Mouse (Mus musculus) forelimb bud, embryonic 11.5 days (tissue): ENCODE data around the gene Crygd.
A peak's percentile ranks its signal among the peaks of the same experiment; 100 is the strongest.
"Not testable (repeated sequence)": the region's sequence is repeated elsewhere in the genome, so short reads cannot be mapped to it uniquely, and the experiment has no call there.

Source experiments
- DNase-seq: peaks from one replicate; pipeline ENCODE4 v3.0.0-alpha.2; 2012; ENCODE audit warnings: low read depth, low spot score

The Crygd gene

GRCm38 (mm10) chr1:65063352-65063751 lies at the start of gene Crygd:
Gene Crygd (minus strand): TSS chr1:65063452.
- DNase-seq, result no peak

GRCm38 (mm10) chr1:65112807-65113196 lies 49.5 kb upstream of the Crygd start:
- no peak for DNase-seq

DNA sequence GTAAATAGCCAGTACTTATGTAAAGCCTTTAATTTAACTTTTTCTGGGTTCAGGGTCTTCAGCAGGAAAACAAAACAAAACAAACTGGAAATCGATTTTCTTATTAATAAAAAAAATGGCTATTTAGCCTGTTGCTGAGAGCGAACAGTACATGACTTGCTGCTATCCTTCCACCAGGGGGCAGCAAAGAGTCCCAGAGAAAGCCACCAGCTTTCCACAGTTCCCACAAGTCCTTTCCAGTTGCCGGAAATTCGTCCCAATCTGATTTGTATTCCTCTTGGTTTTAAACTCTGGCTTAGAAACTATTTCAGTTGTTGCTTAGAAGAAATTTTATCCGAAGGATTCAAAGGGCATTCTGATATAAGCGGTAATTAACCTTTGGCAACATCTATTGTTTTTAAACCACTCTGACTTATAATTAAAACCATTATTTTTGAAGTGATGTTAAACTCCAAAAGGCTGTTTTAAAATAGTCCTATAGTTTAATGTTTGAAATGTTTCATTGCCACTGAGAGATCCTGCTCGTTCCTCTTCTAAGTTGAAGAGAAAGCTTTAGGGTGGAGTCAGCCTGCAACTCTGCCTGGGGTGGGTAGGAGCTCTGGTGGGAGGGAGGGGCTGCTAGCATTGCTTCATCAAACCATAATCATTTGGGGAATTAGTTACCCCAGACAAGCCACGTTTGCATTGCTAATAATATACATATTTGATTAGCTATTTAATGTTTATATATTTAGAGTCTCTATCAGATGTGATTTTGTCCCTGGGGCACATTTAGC lies 49.0 kb upstream of the Crygd start:
- DNase-seq, result peak; percentile 91

DNA sequence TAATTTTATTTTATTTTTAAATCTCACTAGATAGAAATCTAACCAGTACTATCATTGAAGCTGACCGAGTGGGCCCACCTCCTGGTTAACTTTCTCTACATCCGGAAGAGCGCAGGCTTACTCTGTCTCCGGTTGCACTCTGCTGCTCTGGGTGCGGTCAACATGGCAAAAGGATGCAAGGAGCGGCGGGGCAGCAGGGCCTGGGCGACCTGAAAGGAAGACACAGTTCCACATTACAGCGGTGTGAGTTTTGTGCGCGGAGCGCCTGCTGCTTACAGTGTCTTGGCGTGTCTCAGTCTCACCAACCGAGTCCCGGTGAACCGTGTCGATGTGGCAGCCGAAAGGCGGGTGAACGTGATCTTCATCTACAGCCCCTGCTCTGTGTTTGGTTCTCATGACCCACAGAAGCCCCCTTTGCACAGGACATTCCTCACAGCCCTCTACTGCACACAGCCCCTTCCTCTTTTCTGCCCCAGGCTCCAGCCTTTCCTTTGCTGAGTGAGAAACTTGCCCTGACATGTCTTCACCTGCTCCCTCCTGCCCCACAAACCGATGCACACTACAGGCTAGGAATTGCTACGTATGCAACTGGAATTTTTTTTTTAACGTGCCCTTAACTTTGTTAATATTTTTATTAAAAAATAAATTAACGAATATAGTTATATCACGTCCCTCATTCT lies 46.6 kb upstream of the Crygd start:
- DNase-seq, result no peak

DNA sequence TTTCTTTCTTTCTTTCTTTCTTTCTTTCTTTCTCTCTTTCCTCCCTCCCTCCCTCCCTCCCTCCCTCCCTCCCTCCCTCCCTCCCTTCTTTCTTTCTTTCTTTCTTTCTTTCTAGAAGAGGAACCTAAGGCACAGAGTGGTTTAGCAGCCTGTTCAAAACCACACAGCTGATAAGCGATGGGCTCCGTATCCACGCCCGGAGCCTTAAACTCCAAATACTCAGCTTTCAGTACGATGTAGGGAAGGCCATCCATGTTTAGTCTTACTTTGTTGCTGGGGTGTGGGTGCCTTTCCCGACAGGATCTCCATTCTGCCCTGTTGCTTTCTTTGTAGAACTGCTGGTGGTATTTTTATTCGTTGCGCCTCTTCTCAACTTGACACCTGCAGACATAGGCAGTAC lies 45.9 kb upstream of the Crygd start:
- no peak for DNase-seq

DNA sequence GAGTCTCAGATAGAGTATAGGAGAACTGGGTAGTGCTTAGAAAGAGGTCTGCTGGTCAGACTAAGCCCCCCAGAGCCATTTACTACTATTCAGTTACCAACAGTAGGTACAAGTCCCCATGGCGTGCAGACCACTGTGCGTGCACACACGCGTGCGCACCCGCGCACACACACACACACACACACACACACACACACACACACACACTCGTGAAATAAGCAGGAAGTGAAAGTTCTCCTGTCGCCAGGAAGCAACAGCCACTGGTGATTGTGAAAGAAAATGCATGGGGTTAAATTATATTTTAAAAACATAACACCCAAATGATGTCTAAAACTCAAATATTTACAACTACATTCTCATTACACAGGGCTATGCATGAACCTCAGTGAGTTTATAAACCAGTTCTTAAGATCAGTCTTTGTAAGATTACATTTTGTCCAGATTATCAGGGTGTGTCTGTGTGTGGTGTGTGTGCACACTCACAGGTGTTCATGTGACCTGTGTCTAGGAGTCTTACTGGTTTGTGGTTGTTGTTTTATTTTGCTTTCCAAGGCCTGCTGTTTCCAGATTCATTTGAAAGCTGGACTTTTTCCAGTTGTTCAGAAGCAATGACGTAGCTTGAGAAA lies 44.5 kb upstream of the Crygd start:
- no peak for DNase-seq

GRCm38 (mm10) chr1:65103273-65103672 lies 40.0 kb upstream of the Crygd start, which contains the start of gene Cryga:
Gene Cryga (minus strand): TSS chr1:65103373.
- no peak for DNase-seq

GRCm38 (mm10) chr1:65096953-65097352 lies 33.7 kb upstream of the Crygd start:
- DNase-seq, result no peak

DNA sequence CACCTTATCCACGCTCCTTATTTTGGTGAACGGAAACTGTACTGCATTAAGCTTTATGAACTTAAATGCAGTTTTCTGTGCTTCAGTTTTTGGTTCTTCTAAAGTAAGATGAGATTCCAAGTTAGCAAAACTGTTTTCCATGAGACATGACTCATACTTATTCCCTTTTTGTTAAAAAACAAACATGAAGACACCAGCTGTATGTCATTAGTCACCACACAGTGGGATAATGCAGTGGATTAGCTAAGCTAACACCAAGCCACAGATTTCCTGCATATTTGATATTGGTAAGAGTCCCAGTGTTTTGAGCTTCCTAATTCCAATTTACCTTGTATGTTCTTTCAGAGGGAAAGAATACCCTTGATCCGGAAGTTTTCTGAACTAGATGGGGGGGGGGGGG lies 28.3 kb upstream of the Crygd start:
- DNase-seq, result no peak

DNA sequence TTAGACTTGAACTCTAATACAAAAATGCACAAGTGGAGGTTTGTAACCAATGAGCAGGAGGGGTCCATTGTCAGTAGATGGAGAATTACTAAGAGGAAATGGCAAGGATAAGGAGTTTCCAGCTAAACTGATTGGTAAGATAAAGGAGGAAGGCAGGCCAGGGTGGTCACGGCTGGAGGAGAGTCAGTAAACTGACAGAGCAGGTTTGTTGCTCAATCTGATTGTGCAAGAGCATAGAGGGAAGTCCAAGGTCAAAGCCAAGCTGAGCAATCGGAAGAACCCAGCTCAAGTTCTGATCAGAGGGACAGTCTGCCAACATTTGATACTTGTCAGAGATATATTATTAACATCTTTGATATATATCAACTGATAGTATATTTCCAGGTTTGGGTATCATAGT lies 27.1 kb upstream of the Crygd start:
- no peak for DNase-seq

DNA sequence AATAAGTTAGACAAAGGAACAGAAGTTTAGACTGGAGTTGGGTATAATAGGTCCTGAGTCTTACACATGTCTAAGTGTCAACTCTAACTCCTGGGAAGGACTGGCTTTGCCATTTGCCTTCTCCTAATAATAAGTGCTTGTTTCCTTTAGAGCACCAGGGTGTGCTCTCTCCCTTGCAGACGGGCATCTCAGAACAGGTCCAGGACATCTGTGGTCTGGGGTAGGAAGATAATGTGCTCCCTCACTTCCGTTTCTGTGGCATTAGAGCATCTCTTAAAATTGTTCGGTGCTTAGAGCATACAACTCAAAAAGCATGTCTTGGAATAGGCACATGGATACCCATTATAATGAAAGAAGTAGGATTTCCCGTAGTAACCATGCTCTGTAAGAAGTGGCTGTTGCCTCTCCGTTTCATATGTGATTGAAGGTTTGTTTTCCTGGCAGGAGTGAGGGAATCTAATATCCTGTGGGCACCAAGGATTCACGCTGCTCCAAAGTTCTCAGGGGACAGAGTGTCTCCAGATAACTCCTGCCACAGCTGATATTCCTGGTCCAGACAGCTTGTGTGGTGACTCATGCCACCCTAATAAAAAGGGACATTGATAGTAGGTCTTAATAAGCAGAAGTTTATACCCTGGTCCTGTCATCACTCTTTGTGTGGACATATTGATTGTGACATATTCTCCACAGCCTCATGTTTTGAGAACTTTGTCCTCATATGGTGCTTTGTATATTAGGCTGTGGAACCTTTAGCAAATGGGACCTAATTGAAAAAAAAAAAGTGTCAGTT lies 25.5 kb upstream of the Crygd start:
- DNase-seq, result no peak

DNA sequence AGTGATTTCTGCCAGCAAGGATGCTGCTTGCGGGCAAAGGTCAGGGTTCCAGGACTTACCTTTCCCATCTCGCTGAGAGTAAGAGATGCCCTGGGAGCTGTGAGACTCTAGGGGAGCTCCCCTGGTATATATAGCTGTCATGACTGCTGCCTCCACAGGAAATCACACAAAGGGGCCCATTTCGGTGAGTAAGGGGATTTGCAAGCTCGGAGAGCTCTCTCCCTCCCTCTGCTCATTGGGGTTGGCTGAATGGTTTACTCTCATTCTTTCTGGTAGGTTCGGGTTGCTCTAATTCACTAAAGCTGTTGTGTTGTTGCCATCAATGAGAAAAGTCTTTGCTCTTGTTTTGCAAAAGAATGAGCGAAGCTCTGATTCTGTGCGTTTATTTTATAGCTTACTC lies 18.9 kb upstream of the Crygd start, which contains the start of gene Crygb:
Gene Crygb, minus strand, starts transcription at position 101 of the 400 bp plus-strand sequence.
- no peak for DNase-seq

DNA sequence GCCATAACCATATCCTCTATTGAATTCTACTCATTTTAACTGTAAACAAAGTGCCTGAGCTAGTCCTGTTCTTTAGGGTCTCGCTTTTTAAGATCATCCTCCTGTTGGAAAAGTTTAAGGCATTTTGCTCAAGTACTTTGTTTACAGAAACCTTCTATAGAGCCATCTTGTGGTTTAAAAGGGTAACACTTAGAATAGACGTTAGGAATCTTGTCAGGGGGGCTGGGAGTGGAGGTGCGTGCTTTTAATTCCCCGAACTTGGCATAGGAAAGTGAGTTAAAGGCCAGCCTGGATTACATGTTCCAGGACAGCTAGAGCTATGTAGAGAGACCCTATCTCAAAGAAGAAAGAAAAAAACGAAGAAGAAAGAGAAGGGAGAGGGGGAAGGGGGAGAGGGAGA lies 12.4 kb upstream of the Crygd start:
- no peak for DNase-seq

DNA sequence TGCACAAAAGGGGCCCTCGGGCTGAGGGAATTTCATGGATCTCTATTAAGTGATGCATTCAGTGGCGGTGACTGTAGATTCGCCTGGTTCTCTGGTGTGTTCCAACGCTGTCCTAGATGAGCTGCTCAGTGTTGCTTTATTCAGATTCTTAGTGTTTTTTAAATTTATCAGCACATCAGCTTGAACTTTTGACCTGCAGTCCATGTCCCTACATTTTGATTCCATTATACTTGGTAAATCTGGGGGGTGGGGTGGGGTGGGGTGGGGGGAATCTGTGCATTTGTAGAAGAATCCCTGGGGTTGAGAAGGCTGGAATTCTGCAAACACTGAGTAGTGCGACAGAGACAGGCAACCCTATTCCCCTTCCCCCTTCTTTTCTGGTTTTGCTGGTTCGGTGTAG lies 10.3 kb upstream of the Crygd start, which contains the start of gene Crygc:
Gene Crygc, minus strand, starts transcription at position 101 of the 400 bp plus-strand sequence.
- DNase-seq, result no peak

GRCm38 (mm10) chr1:65067842-65068241 lies 4.6 kb upstream of the Crygd start:
- DNase-seq, result no peak

DNA sequence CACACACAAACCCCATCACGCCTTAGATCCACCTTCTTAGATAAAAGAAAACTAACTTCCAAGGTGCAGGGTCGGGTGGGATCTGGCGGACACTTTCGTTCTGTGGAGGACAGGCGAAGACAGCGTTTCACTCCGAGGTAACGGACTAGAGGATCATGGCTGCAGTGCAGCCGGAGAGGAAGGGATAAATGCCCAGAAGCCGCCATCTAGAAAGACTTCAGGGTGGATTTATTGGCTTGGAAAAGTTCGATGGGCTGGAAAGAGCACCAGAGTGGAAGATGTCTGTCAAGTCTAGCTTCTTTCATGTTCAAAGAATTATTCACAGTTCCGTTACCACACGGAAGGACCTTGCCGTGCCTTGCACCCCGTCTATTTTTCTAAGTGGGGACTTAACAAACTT lies 949 bp upstream of the Crygd start:
- no peak for DNase-seq

GRCm38 (mm10) chr1:65052140-65052539 lies 11.1 kb downstream of the Crygd start:
- no peak for DNase-seq

DNA sequence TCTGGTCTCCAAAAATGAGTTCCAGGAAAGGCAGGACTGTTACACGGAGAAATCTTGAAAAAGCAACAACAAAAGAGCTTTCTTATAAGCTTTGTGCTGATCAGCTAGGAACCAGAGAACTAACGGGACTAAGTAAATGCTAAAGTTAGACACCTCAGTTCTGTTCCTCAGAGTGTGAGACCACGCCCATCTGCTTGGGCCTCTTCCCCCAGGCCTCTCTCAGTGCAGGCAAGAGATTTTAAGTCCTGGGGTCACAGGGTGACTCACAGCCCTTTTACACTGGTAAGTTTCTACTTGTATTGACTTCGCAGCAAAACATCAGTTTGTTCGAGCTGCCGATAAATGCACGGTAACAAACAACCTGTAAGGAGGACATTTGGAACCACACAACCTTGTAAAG lies 11.6 kb downstream of the Crygd start:
- DNase-seq, result no peak

DNA sequence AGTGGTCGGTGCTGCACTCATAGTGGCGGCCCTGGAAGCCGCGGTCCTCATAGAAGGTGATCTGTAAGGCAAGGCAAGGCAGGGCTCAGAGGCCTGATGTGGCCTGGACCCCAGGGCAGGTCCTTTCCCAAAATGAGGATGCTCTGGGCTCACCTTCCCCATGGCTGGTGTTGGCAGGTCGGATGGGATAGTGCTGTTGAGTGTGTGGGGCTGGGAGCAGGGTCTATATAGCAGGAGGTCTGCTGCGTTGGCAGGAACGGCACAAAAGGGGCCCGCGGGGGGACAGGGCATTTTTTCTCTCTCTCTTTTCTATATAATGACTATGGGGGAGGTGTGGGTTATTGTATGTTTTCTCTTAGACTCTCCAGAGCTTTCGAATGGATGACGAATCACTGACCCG lies 12.3 kb downstream of the Crygd start, which contains the start of gene Cryge:
Gene Cryge, minus strand, starts transcription at position 198 of the 400 bp plus-strand sequence.
- DNase-seq, result not testable (repeated sequence)

DNA sequence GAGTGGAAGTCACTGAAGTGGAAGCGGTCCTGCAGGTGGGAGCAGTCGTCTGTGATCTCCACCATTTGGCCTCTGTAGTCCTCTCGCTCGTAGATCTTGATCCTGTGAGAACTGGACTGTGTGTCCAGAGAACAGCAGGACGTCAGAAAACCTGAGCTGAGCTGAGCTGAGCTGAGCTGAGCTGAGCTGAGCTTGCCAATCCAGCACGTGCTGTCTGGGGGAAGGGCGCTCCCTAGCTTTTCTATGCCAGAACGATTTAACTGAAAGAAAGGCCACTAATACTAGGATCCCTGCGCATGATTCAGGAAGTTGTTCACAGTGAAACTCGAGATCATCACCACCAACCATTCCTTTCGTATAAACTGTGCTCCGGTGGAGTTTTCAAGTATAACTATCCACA lies 14.5 kb downstream of the Crygd start:
- DNase-seq, result peak; percentile 12

DNA sequence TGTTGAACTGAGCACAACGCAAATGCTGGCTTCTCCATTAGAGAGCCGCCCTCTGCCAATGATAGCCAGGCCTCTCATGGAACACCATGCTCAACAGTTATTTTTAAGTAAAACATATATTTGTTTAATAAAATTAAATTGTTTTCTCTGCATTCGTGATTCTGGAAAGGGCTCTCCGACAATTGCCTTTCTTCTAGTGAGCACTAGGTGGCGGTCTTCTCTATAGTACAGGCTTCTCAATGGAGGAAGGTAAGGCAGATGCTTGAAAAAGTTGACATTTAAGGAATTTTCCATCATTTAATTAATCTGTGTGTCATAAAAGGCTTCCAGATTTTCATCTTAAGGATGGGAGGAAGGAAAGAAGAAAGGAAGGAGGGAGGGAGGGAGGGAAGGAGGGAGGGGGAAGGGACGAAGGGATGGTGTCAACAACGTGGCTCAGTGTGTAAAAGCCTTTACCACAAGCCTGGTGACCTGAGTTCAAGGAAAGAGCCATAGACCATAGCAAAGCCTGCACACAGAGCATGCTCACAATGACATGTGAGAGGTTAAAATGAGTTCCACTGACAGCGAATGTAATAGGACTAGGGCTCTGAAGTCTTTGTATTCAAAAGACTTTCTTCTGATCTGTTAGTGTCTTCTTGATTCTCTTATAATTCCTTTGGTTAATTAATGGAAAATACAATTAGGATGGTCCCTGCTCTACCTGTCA lies 16.7 kb downstream of the Crygd start:
- peak; percentile 13 for DNase-seq
